Mouse (Mus musculus) CH12.LX (cell line): Measurements from ENCODE around the gene Uqcr11. TPM values are rescaled to one million over a fixed set of nuclear protein-coding genes. Genes with fewer than 3 reads are reported as not detected.

Source experiments
- DNase-seq: peaks from one replicate; pipeline ENCODE4 v3.0.0-alpha.2; 2013; ENCODE audit errors: extremely low read depth
- H3K27ac ChIP-seq: 2 replicates; pipeline ENCODE4 v1.5.1; 2012; ENCODE audit warnings: low read depth, mild to moderate bottlenecking, control low read depth, moderate library complexity; ENCODE audit not compliant: insufficient read depth
- H3K27me3 ChIP-seq: replicated peaks from 2 replicates; pipeline ENCODE3; 2012; ENCODE audit warnings: inconsistent platforms
- H3K36me3 ChIP-seq, 2 experiments: replicated peaks in 1 of 2; 2 replicates each; pipeline versions ENCODE3 to v1.6.1; 2012; ENCODE audit warnings: inconsistent platforms in 1 of 2, low read length in 1 of 2, mild to moderate bottlenecking in 1 of 2, mixed read lengths in 1 of 2, moderate library complexity in 1 of 2; ENCODE audit not compliant: control insufficient read depth in 1 of 2, insufficient read depth in 1 of 2
- H3K4me1 ChIP-seq, 2 experiments: 2 replicates each; pipeline ENCODE4 v1.6.1; 2012; ENCODE audit warnings: inconsistent platforms in 1 of 2, moderate library complexity in 1 of 2; ENCODE audit not compliant: insufficient read depth in 2 of 2, control insufficient read depth in 1 of 2
- H3K4me2 ChIP-seq: 2 replicates; pipeline ENCODE4 v1.6.1; 2012; ENCODE audit warnings: low read depth, mild to moderate bottlenecking, control low read depth; ENCODE audit not compliant: poor library complexity, insufficient read depth, severe bottlenecking
- H3K4me3 ChIP-seq, 3 experiments: fragments of 150-350 bp in 1 of 3; sonication (generic) in 1 of 3; replicated peaks in 1 of 3; 2 replicates each; pipeline versions ENCODE3 to v1.5.1; 2011 to 2012; ENCODE audit warnings: low read depth in 2 of 3, low read length in 2 of 3, mild to moderate bottlenecking in 2 of 3, moderate library complexity in 2 of 3, control low read depth in 1 of 3, improper control_type of control experiment in 1 of 3, inconsistent platforms in 1 of 3, mixed read lengths in 1 of 3; ENCODE audit not compliant: poor library complexity in 1 of 3
- H3K79me2 ChIP-seq: replicated peaks from 2 replicates; pipeline ENCODE4 v1.6.1; 2012; ENCODE audit warnings: mild to moderate bottlenecking, moderate library complexity; ENCODE audit not compliant: control insufficient read depth, poor library complexity, insufficient read depth, severe bottlenecking; ENCODE audit errors: extremely low read depth
- H3K9ac ChIP-seq: 2 replicates; pipeline ENCODE4 v1.6.1; 2012; ENCODE audit warnings: low read depth, mild to moderate bottlenecking, control low read depth, moderate library complexity; ENCODE audit not compliant: insufficient read depth
- H3K9me3 ChIP-seq: replicated peaks from 2 replicates; pipeline ENCODE3; 2012; ENCODE audit warnings: low read length, inconsistent platforms, mixed read lengths
- BHLHE40 ChIP-seq: IDR thresholded peaks from 2 replicates; pipeline ENCODE4 v1.6.1; 2011; ENCODE audit warnings: mild to moderate bottlenecking, low read depth, low read length, improper control_type of control experiment
- CHD1 ChIP-seq: IDR thresholded peaks from 2 replicates; pipeline ENCODE4 v1.6.1; 2012; ENCODE audit warnings: low read depth, low read length, improper control_type of control experiment, inconsistent platforms
- CHD2 ChIP-seq: IDR thresholded peaks from 2 replicates; pipeline ENCODE4 v1.6.1; 2011; ENCODE audit warnings: low read length, improper control_type of control experiment
- CTCF ChIP-seq, 2 experiments: IDR thresholded peaks in 1 of 2; conservative IDR thresholded peaks in 1 of 2; 2 replicates each; pipeline ENCODE4 v1.5.1; 2011 to 2012; ENCODE audit warnings: low read depth in 2 of 2, low read length in 2 of 2, improper control_type of control experiment in 1 of 2, inconsistent platforms in 1 of 2, mild to moderate bottlenecking in 1 of 2, moderate library complexity in 1 of 2
- E2F4 ChIP-seq: IDR thresholded peaks from 2 replicates; pipeline ENCODE4 v1.6.1; 2011; ENCODE audit warnings: low read depth, low read length, improper control_type of control experiment; ENCODE audit not compliant: insufficient replicate concordance
- EP300 ChIP-seq: IDR thresholded peaks from 2 replicates; pipeline ENCODE4 v1.6.1; 2011; ENCODE audit warnings: low read length, improper control_type of control experiment
- ETS1 ChIP-seq: conservative IDR thresholded peaks from 2 replicates; pipeline ENCODE4 v1.6.1; 2012; ENCODE audit warnings: low read depth, mild to moderate bottlenecking, inconsistent platforms, low read length, improper control_type of control experiment, moderate library complexity
- GABPA ChIP-seq: IDR thresholded peaks from 2 replicates; pipeline ENCODE4 v1.6.1; 2012; ENCODE audit warnings: low read depth, low read length, improper control_type of control experiment, inconsistent platforms; ENCODE audit not compliant: insufficient replicate concordance
- HCFC1 ChIP-seq: IDR thresholded peaks from 2 replicates; pipeline ENCODE4 v1.6.1; 2012; ENCODE audit warnings: low read depth, mild to moderate bottlenecking, inconsistent platforms, low read length, improper control_type of control experiment
- IRF4 ChIP-seq: IDR thresholded peaks from 2 replicates; pipeline ENCODE4 v1.6.1; 2014; ENCODE audit warnings: low read depth, mild to moderate bottlenecking, inconsistent platforms, low read length, improper control_type of control experiment
- JUN ChIP-seq: IDR thresholded peaks from 2 replicates; pipeline ENCODE4 v1.6.1; 2011; ENCODE audit warnings: low read depth, mild to moderate bottlenecking, low read length, improper control_type of control experiment, moderate library complexity; ENCODE audit not compliant: insufficient read depth
- JUND ChIP-seq: conservative IDR thresholded peaks from 2 replicates; pipeline ENCODE4 v1.6.1; 2011; ENCODE audit warnings: low read depth, low read length, improper control_type of control experiment
- KAT2A ChIP-seq: IDR thresholded peaks from 2 replicates; pipeline ENCODE4 v1.6.1; 2012; ENCODE audit warnings: low read length, improper control_type of control experiment, inconsistent platforms; ENCODE audit not compliant: insufficient replicate concordance
- MAFK ChIP-seq: IDR thresholded peaks from 2 replicates; pipeline ENCODE4 v1.6.1; 2011; ENCODE audit warnings: low read length, improper control_type of control experiment; ENCODE audit not compliant: insufficient replicate concordance
- MAX ChIP-seq: IDR thresholded peaks from 2 replicates; pipeline ENCODE4 v1.6.1; 2011; ENCODE audit warnings: low read length, improper control_type of control experiment
- MAZ ChIP-seq: IDR thresholded peaks from 2 replicates; pipeline ENCODE4 v1.6.1; 2012; ENCODE audit warnings: low read depth, mild to moderate bottlenecking, inconsistent platforms, low read length, improper control_type of control experiment, moderate library complexity
- MEF2A ChIP-seq: IDR thresholded peaks from 2 replicates; pipeline ENCODE4 v1.6.1; 2014; ENCODE audit warnings: low read depth, mild to moderate bottlenecking, inconsistent platforms, low read length, improper control_type of control experiment, borderline replicate concordance
- MXI1 ChIP-seq: IDR thresholded peaks from 2 replicates; pipeline ENCODE4 v1.6.1; 2011; ENCODE audit warnings: mild to moderate bottlenecking, low read depth, low read length, improper control_type of control experiment
- NELFE ChIP-seq: IDR thresholded peaks from 2 replicates; pipeline ENCODE4 v1.6.1; 2011; ENCODE audit warnings: low read depth, low read length, improper control_type of control experiment
- NRF1 ChIP-seq: IDR thresholded peaks from 2 replicates; pipeline ENCODE4 v1.6.1; 2014; ENCODE audit warnings: low read depth, mild to moderate bottlenecking, inconsistent platforms, low read length, improper control_type of control experiment, moderate library complexity
- PAX5 ChIP-seq: IDR thresholded peaks from 2 replicates; pipeline ENCODE4 v1.6.1; 2012; ENCODE audit warnings: low read length, inconsistent platforms, mixed read lengths
- POLR2A ChIP-seq: IDR thresholded peaks from 2 replicates; pipeline ENCODE4 v1.6.1; 2011; ENCODE audit warnings: low read depth, mild to moderate bottlenecking, improper control_type of control experiment, low read length
- POLR2AphosphoS2 ChIP-seq: IDR thresholded peaks from 2 replicates; pipeline ENCODE4 v1.6.1; 2011; ENCODE audit warnings: low read depth, low read length, improper control_type of control experiment
- RAD21 ChIP-seq: IDR thresholded peaks from 2 replicates; pipeline ENCODE4 v1.6.1; 2011; ENCODE audit warnings: low read depth, mild to moderate bottlenecking, low read length, improper control_type of control experiment, moderate library complexity
- RCOR1 ChIP-seq: conservative IDR thresholded peaks from 2 replicates; pipeline ENCODE4 v1.6.1; 2012; ENCODE audit warnings: low read depth, mild to moderate bottlenecking, inconsistent platforms, low read length, improper control_type of control experiment
- SIN3A ChIP-seq: IDR thresholded peaks from 2 replicates; pipeline ENCODE4 v1.6.1; 2012; ENCODE audit warnings: low read length, improper control_type of control experiment, inconsistent platforms
- SMC3 ChIP-seq: IDR thresholded peaks from 2 replicates; pipeline ENCODE4 v1.6.1; 2011; ENCODE audit warnings: low read depth, low read length, improper control_type of control experiment
- TBP ChIP-seq: conservative IDR thresholded peaks from 2 replicates; pipeline ENCODE4 v1.6.1; 2011; ENCODE audit warnings: low read depth, low read length, improper control_type of control experiment
- TCF12 ChIP-seq: IDR thresholded peaks from 2 replicates; pipeline ENCODE4 v1.6.1; 2014; ENCODE audit warnings: low read depth, mild to moderate bottlenecking, inconsistent platforms, low read length, improper control_type of control experiment
- UBTF ChIP-seq: IDR thresholded peaks from 2 replicates; pipeline ENCODE4 v1.6.1; 2012; ENCODE audit warnings: low read depth, mild to moderate bottlenecking, inconsistent platforms, low read length, improper control_type of control experiment, moderate library complexity
- USF1 ChIP-seq: IDR thresholded peaks from 2 replicates; pipeline ENCODE4 v1.6.1; 2014; ENCODE audit warnings: low read depth, mild to moderate bottlenecking, inconsistent platforms, low read length, improper control_type of control experiment
- USF2 ChIP-seq: conservative IDR thresholded peaks from 2 replicates; pipeline ENCODE4 v1.6.1; 2011; ENCODE audit warnings: low read depth, low read length, improper control_type of control experiment
- ZC3H11A ChIP-seq: IDR thresholded peaks from 2 replicates; pipeline ENCODE4 v1.6.1; 2012; ENCODE audit warnings: low read depth, mild to moderate bottlenecking, inconsistent platforms, low read length, improper control_type of control experiment
- ZKSCAN1 ChIP-seq: IDR thresholded peaks from 2 replicates; pipeline ENCODE4 v1.6.1; 2012; ENCODE audit warnings: low read depth, inconsistent platforms, low read length, improper control_type of control experiment, borderline replicate concordance
- ZNF384 ChIP-seq: IDR thresholded peaks from 2 replicates; pipeline ENCODE4 v1.6.1; 2012; ENCODE audit warnings: low read depth, low read length, improper control_type of control experiment, inconsistent platforms
- dilution Hi-C: fragments of 300-500 bp; cut with MboI; formaldehyde crosslinking; loops from 2 replicates; pipeline ENCODE4 v1.14.3; 2020; ENCODE audit warnings: low sequenced_read_pairs; ENCODE audit not compliant: extremely low pct_unique_long_range_greater_than_20kb, extremely low pct_ligation_motif_present
- in situ Hi-C: fragments of 300-500 bp; cut with MboI; formaldehyde crosslinking; loops from 3 replicates; pipeline ENCODE4 v1.14.3; 2019; ENCODE audit warnings: low sequenced_read_pairs, low pct_ligation_motif_present, low pct_unique_long_range_greater_than_20kb, mixed read lengths
- polyA plus RNA-seq: library from polyadenylated mRNA; unstranded; fragments of >175 nt; gene quantifications from 2 replicates; pipeline ENCODE4 v1.2.1, GENCODE M21; 2012; ENCODE audit warnings: low read depth; ENCODE audit not compliant: insufficient read length
- total RNA-seq, 2 experiments: library from RNA; depleted of rRNA; stranded (reverse); fragments of 300-350 nt in 1 of 2; fragments of >200 nt in 1 of 2; gene quantifications; 2 replicates each; pipeline ENCODE4 v1.2.3; 2012 to 2014

Gene Uqcr11
- total and polyA plus RNA-seq, 3 experiments: 206 to 466 (median 444) TPM

DNA sequence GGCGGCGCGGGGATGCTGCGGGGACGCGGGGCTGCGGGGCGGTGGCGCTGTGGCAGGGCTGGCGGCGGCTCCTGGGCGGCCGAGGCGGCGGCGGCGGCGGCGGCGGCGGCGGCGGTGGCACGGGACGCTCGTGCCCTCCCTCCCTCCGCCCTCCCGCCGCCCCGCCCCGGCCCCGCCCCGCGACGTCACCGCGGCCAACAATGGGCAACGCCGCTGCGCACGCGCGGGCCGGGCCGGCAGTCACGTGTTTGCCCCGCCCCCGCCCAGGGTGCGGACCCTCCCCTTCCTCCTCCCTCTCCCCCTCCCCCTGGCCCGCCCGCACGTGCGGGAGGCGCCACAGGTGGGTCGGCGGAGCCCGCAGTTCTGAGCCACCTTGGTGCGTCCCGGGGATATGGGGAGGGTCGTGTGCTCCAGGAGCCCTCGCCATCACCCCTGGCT lies 19.1 kb downstream of the Uqcr11 start, which contains the start of gene Mex3d:
Gene Mex3d, minus strand, starts transcription at position 138 of the 438 bp plus-strand sequence.
- TF ChIP-seq SIN3A (0 out of 2 replicates have a peak, but pooled peaks have one; percentile 58), CHD1 (no peak), ETS1 (no peak), ZC3H11A (no peak), JUND (no peak), IRF4 (no peak), TBP (no peak), POLR2AphosphoS2 (no peak), MEF2A (no peak), E2F4 (no peak), RAD21 (no peak), RCOR1 (0 out of 2 replicates have a peak, but pooled peaks have one; percentile 14), NRF1 (peak; percentile 81), UBTF (no peak), ZNF384 (no peak), POLR2A (peak; percentile 73), SMC3 (no peak), TCF12 (peak; percentile 46; the same call in 1 of the 2 replicates), HCFC1 (peak; percentile 55), USF2 (peak; percentile 59), CHD2 (0 out of 2 replicates have a peak, but pooled peaks have one; percentile 20), ZKSCAN1 (no peak), MAFK (no peak), NELFE (0 out of 2 replicates have a peak, but pooled peaks have one; percentile 32), JUN (no peak), CTCF (conservative IDR thresholded peaks at IDR 0.05 in 1 of 2, IDR thresholded peaks at IDR 0.05 in 1 of 2; ENCODE audit: low read depth in 2 of 2, low read length in 2 of 2) (no peak), MAZ (peak; percentile 94), MAX (peak; percentile 44; the same call in 1 of the 2 replicates), MXI1 (peak; percentile 77), EP300 (no peak), GABPA (no peak), KAT2A (no peak), BHLHE40 (peak; percentile 99), USF1 (peak; percentile 82), PAX5 (no peak)
- Histone ChIP-seq H3K36me3 (peaks cover 11 to 52% of the 10 kb centered on the region in 2 experiments), H3K27ac (no peak within 1 kb of the TSS), H3K4me1 (peaks cover 35 to 52% of the 10 kb centered on the region in 2 experiments), H3K9ac (peak within 1 kb of the TSS; percentile 57), H3K27me3 (no peaks in the 10 kb centered on the region), H3K4me2 (peak within 1 kb of the TSS; percentile 71), H3K79me2 (no peaks in the 10 kb centered on the region), H3K9me3 (no peaks in the 10 kb centered on the region), H3K4me3 (peak within 1 kb of the TSS; percentile 58 to 68 (median 61))
- DNase-seq: peak; percentile 79
- in situ Hi-C loops (loop anchor here (5.0 kb wide), 1 partner anchor 40 kb away; no protein-coding TSS in a partner anchor), dilution Hi-C loops (no loop called here)
